Mouse (Mus musculus) spleen, postnatal 36 days (tissue): ENCODE measurements at regions not wholly inside any gene's neighbourhood (a gene's known extent, or its start where the extent isn't known, plus 50 kb on each side); places are given as distances from the start of the nearest gene placed in this dataset.

Experiments used
- DNase-seq, 2 experiments: peaks; one replicate each; pipeline ENCODE4 v3.0.0; 2022; ENCODE audit warnings: low spot score in 2 of 2, mixed read lengths in 1 of 2

- no peak for DNase-seq
Observed at GRCm38 (mm10) chr17:48786501-48786900, 145.7 kb upstream of the Lrfn2 start.

- no peak for DNase-seq
Observed at GRCm38 (mm10) chr17:48789846-48790245, 142.3 kb upstream of the Lrfn2 start.

- DNase-seq: no peak
Observed at GRCm38 (mm10) chr17:48790526-48790925, 141.7 kb upstream of the Lrfn2 start.

- no peak for DNase-seq
Observed at GRCm38 (mm10) chr17:48792954-48793353, 139.2 kb upstream of the Lrfn2 start.

GRCm38 (mm10) chr17:48795773-48796172, 136.4 kb upstream of the Lrfn2 start:
- DNase-seq: no peak

GRCm38 (mm10) chr17:48798196-48798595, 134.0 kb upstream of the Lrfn2 start:
- no peak for DNase-seq

- no peak for DNase-seq
Observed at GRCm38 (mm10) chr17:48802673-48803072, 129.5 kb upstream of the Lrfn2 start.

GRCm38 (mm10) chr17:48807905-48808304, 124.3 kb upstream of the Lrfn2 start:
- no peak for DNase-seq

GRCm38 (mm10) chr17:48814753-48815504, 117.2 kb upstream of the Lrfn2 start:
- no peak for DNase-seq

GRCm38 (mm10) chr17:48816588-48817324, 115.4 kb upstream of the Lrfn2 start:
- DNase-seq: peak; percentile 4 to 5

GRCm38 (mm10) chr17:48817551-48817950, 114.6 kb upstream of the Lrfn2 start:
- no peak for DNase-seq

- no peak for DNase-seq
Observed at GRCm38 (mm10) chr17:48819703-48820102, 112.5 kb upstream of the Lrfn2 start.

GRCm38 (mm10) chr17:48822101-48822876, 109.9 kb upstream of the Lrfn2 start:
- DNase-seq: no peak

GRCm38 (mm10) chr17:48823921-48824320, 108.3 kb upstream of the Lrfn2 start:
- DNase-seq: no peak

GRCm38 (mm10) chr17:48825212-48825913, 106.8 kb upstream of the Lrfn2 start:
- no peak for DNase-seq

- DNase-seq: no peak
Observed at GRCm38 (mm10) chr17:48838297-48838979, 93.7 kb upstream of the Lrfn2 start.

GRCm38 (mm10) chr17:48847890-48848289, 84.3 kb upstream of the Lrfn2 start:
- DNase-seq: no peak

GRCm38 (mm10) chr17:48850910-48851309, 81.3 kb upstream of the Lrfn2 start:
- no peak for DNase-seq

GRCm38 (mm10) chr17:48858891-48859290, 73.3 kb upstream of the Lrfn2 start:
- no peak for DNase-seq

GRCm38 (mm10) chr17:48870443-48870842, 61.7 kb upstream of the Lrfn2 start:
- no peak for DNase-seq

- DNase-seq: no peak
Observed at GRCm38 (mm10) chr17:48877505-48877904, 54.7 kb upstream of the Lrfn2 start.
